Mouse (Mus musculus): ENCODE measurements around the gene Wwc2. TPM values are rescaled to one million over a fixed set of nuclear protein-coding genes. Genes with fewer than 3 reads are reported as not detected.
"Not testable (repeated sequence)": the region's sequence is repeated elsewhere in the genome, so short reads cannot be mapped to it uniquely, and the experiment has no call there.

Wwc2 gene
- total RNA-seq, 1 experiment from 2014 or later = 2.1 TPM

DNA sequence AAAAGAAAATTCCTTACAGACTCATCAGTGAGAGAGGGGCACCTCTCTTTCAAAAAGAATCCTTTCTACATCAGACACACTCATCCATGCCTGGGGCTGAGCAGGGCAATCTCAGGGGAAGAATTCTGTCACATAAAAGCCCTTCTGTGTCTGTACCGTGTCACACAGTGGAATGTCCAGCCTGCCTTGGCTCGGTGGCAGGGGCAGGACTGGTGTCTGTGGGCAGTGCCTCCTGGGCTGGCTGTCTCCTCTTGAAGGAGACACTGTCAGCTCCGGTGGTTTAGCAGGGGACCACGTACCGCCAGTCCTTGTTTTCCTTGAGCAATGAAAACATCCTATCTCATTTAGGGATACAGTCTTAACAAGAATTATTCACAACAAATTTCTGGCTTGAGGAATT, 165.1 kb downstream of the Wwc2 start:
- no peak for ATAC-seq (ENCODE audit: extremely low read depth, insufficient number of reproducible peaks, low FRiP score, poor library complexity, severe bottlenecking)

- ATAC-seq (ENCODE audit: extremely low read depth, insufficient number of reproducible peaks, low FRiP score, poor library complexity, severe bottlenecking) = no peak
These were observed 166.5 kb downstream of the Wwc2 start, which contains the start of gene Cldn22 for GRCm38 (mm10) chr8:47824182-47824581. TSS of gene Cldn22 (plus strand) at chr8:47824482.

GRCm38 (mm10) chr8:47823777-47824176, 166.9 kb downstream of the Wwc2 start:
- ATAC-seq (ENCODE audit: extremely low read depth, insufficient number of reproducible peaks, low FRiP score, poor library complexity, severe bottlenecking) = no peak

GRCm38 (mm10) chr8:47822541-47822940, 168.2 kb downstream of the Wwc2 start:
- not testable (repeated sequence) for ATAC-seq (ENCODE audit: extremely low read depth, insufficient number of reproducible peaks, low FRiP score, poor library complexity, severe bottlenecking)

GRCm38 (mm10) chr8:47821843-47822242, 168.9 kb downstream of the Wwc2 start, which contains the start of gene Cldn24:
TSS of gene Cldn24 (plus strand) at chr8:47822143.
- ATAC-seq (ENCODE audit: extremely low read depth, insufficient number of reproducible peaks, low FRiP score, poor library complexity, severe bottlenecking) = no peak

GRCm38 (mm10) chr8:47820914-47821772, 169.6 kb downstream of the Wwc2 start:
- no peak for ATAC-seq (ENCODE audit: extremely low read depth, insufficient number of reproducible peaks, low FRiP score, poor library complexity, severe bottlenecking)

GRCm38 (mm10) chr8:47819034-47819433, 171.7 kb downstream of the Wwc2 start:
- ATAC-seq (ENCODE audit: extremely low read depth, insufficient number of reproducible peaks, low FRiP score, poor library complexity, severe bottlenecking) = no peak

DNA sequence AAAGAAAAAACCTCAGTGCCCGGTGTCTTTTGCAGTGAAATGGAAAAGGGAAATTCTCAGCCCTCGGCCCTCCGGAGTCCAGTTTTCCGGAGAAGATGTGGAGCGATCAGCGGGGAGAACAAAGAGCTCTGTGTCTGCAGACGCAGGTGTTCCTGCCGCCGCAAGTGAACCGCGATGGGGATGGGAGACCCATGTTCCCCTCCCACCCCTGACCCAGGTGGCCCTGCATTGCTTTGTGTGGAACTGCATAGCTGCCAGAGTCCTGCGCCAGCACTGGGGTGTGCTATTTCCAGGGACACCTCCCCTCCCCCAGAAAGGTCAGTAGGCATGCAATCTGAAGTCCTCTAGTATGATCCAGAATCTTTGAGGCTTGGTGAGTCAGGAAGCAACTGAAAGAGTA, 179.5 kb downstream of the Wwc2 start:
- ATAC-seq (ENCODE audit: extremely low read depth, insufficient number of reproducible peaks, low FRiP score, poor library complexity, severe bottlenecking) = no peak

GRCm38 (mm10) chr8:47810666-47811015, 180.1 kb downstream of the Wwc2 start:
- ATAC-seq (ENCODE audit: extremely low read depth, insufficient number of reproducible peaks, low FRiP score, poor library complexity, severe bottlenecking) = no peak

GRCm38 (mm10) chr8:47809970-47810665, 180.6 kb downstream of the Wwc2 start:
- ATAC-seq (ENCODE audit: extremely low read depth, insufficient number of reproducible peaks, low FRiP score, poor library complexity, severe bottlenecking) = no peak

DNA sequence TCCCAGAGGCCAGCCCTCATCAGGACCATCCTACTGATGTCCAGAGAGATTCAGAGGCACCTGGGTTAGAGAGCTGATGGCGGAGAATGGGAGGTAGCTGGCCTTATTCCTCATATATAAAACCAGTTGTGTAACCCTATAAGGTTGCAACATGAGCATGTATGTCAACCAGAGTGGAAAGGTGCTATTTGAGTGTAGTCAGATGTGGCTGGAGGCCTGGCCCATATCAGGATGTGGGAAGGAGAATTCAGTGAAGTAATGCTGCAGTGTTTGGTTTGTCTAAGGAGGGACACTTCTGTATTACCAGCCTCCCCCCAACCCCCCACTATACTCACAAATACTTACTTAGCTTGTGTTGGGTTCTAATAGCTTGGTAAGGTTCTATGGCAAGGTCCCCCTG, 186.5 kb downstream of the Wwc2 start:
- ATAC-seq (ENCODE audit: extremely low read depth, insufficient number of reproducible peaks, low FRiP score, poor library complexity, severe bottlenecking) = no peak

GRCm38 (mm10) chr8:47802349-47802748, 188.4 kb downstream of the Wwc2 start:
- ATAC-seq (ENCODE audit: extremely low read depth, insufficient number of reproducible peaks, low FRiP score, poor library complexity, severe bottlenecking) = no peak

DNA sequence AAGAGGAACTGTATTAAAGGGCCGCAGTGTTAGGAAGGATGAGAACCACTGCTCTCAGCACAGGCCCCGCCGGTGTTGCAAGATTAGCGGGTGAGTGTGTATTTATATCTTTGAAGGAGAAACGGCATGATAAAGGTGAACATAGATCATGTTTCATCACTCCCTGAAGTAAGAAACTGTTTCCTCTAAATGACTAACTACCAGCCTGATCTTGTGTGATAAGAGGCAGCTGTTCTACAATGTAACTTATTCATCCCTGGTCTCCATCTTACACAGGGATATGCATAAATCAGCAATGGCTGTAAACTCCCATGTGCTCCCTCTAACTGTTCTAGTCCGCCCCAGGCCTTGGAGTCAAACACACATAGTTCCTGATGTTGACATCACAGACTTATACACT, 191.3 kb downstream of the Wwc2 start:
- ATAC-seq (ENCODE audit: extremely low read depth, insufficient number of reproducible peaks, low FRiP score, poor library complexity, severe bottlenecking) = no peak

DNA sequence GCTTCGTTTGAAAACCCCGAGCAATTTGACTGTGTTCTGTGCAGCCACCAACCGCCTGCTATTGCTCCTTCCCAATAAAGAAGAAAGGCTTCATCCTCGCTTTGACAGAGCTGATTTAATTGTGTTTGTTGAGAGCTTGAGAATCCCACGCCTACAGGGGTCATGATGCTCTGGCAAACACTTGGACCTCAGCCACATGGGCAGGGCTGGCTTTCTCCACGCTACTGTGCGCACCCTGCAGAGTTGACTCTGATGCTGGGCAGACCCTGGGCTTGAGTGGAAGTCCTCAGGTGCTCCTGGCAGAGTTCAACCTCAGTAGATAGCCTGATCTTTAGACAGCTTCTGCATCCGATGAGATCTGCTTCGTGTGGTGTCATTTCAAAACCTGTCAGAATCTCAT, 198.7 kb downstream of the Wwc2 start:
- ATAC-seq (ENCODE audit: extremely low read depth, insufficient number of reproducible peaks, low FRiP score, poor library complexity, severe bottlenecking) = no peak

GRCm38 (mm10) chr8:47787705-47788104, 203.0 kb downstream of the Wwc2 start:
- no peak for ATAC-seq (ENCODE audit: extremely low read depth, insufficient number of reproducible peaks, low FRiP score, poor library complexity, severe bottlenecking)

- ATAC-seq (ENCODE audit: extremely low read depth, insufficient number of reproducible peaks, low FRiP score, poor library complexity, severe bottlenecking) = no peak
These were observed 204.4 kb downstream of the Wwc2 start for GRCm38 (mm10) chr8:47786323-47786722.

DNA sequence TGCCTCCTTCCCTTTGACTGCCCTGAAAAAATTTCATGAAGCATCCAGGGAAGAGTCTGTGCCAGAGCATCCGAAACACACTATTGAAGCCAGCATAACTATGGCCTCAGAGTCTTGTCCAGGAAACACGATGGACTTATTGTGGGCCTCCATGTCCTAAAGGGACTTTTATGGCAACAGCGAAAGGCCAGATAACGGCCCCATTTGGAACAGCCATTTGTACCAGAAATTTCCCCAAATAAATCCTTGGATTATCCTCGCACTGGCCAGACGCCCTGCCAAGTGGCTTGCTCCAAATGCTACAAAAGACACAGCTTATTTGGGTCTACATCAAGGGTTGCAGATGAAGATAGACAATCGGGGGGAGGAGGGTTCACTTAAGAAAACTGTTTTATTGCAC, 206.3 kb downstream of the Wwc2 start:
- ATAC-seq (ENCODE audit: extremely low read depth, insufficient number of reproducible peaks, low FRiP score, poor library complexity, severe bottlenecking) = no peak

- ATAC-seq (ENCODE audit: extremely low read depth, insufficient number of reproducible peaks, low FRiP score, poor library complexity, severe bottlenecking) = no peak
These were observed 206.8 kb downstream of the Wwc2 start for GRCm38 (mm10) chr8:47783944-47784343.

DNA sequence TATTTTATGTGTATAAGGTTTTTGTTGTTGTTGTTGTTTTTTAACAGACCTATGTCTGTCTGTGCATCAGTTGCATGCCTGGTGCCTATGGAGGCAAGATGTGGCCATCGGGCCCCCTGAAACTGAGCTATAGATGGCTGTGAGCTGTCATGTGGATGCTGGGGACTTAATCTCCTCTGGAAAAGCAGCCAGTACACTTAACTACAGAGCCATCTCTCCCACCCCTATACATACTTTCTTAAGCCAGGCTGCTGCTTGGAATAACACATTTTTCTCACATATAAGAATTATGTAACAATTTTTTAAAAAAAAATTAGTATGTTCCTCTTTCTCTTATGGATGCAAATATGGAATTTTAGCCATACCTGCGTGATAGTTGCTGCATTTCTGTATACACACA, 207.2 kb downstream of the Wwc2 start:
- ATAC-seq (ENCODE audit: extremely low read depth, insufficient number of reproducible peaks, low FRiP score, poor library complexity, severe bottlenecking) = no peak

DNA sequence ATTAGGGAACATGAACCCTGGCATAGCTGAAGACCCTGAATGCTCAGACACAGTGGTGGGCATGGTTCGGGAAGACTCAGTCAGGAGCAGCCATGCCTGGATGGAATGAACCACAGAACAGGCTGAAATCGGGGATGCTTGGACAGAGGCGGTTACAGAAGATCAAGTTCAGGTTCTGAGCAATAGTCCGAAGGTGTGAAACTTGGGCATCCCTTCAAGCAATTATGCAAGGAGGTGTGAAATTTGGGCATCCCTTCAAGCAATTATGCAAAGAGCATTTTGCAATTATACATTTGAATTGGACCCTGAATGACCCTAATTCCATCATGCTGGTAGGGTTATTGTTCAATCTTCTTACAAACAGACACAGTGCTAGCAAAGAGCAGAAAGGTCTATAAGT, 208.8 kb downstream of the Wwc2 start:
- no peak for ATAC-seq (ENCODE audit: extremely low read depth, insufficient number of reproducible peaks, low FRiP score, poor library complexity, severe bottlenecking)

Data from neutrophil, adult 5-6 weeks (primary cell).